Mouse (Mus musculus) intestine, embryonic 15.5 days (tissue): ENCODE measurements around the gene Syp. TPM values are rescaled to one million over a fixed set of nuclear protein-coding genes. Genes with fewer than 3 reads are reported as not detected.

Experiments used
- ATAC-seq: fragments of 200-750 bp; cut with Nextera tagmentation; 2 replicates; pipeline ENCODE4 v1.8.0; 2017; ENCODE audit warnings: moderate TSS enrichment, moderate library complexity
- H3K27ac ChIP-seq: fragments of 300-500 bp; sonication (generic); 2 replicates; pipeline ENCODE4 v1.5.1; 2015; ENCODE audit warnings: mild to moderate bottlenecking, inconsistent platforms
- H3K27me3 ChIP-seq: fragments of 300-500 bp; sonication (generic); replicated peaks from 2 replicates; pipeline ENCODE4 v1.6.1; 2015; ENCODE audit warnings: inconsistent platforms
- H3K36me3 ChIP-seq: fragments of 300-500 bp; sonication (generic); 2 replicates; pipeline ENCODE4 v1.6.1; 2015; ENCODE audit warnings: inconsistent platforms
- H3K4me1 ChIP-seq: fragments of 300-500 bp; sonication (generic); replicated peaks from 2 replicates; pipeline ENCODE4 v1.6.1; 2015; ENCODE audit warnings: inconsistent platforms
- H3K4me2 ChIP-seq: fragments of 300-500 bp; sonication (generic); replicated peaks from 2 replicates; pipeline ENCODE4 v1.6.1; 2015; ENCODE audit warnings: mild to moderate bottlenecking, inconsistent platforms
- H3K4me3 ChIP-seq: fragments of 300-500 bp; sonication (generic); replicated peaks from 2 replicates; pipeline ENCODE4 v1.5.1; 2015; ENCODE audit warnings: inconsistent platforms
- H3K9ac ChIP-seq: fragments of 300-500 bp; sonication (generic); 2 replicates; pipeline ENCODE4 v1.6.1; 2015; ENCODE audit warnings: inconsistent platforms
- H3K9me3 ChIP-seq: fragments of 300-500 bp; sonication (generic); 2 replicates; pipeline ENCODE4 v1.6.1; 2016; ENCODE audit warnings: inconsistent platforms
- WGBS: fragments of 180-500 bp; shearing (Covaris S2); methylation state at CpG from one replicate; pipeline ENCODE4 v1.1.7; 2015; 5-methylcytosine and 5-hydroxymethylcytosine counted together
- polyA plus RNA-seq: library from polyadenylated mRNA; unstranded; fragments of >200 nt; fragmentation: Nextera tagmentation; extraction: Ambion mirVana; gene quantifications from 2 replicates; pipeline ENCODE4 v1.2.1, GENCODE M21; 2015

Syp gene
- polyA plus RNA-seq, 1 experiment from 2014 or later: 6.5 TPM

- WGBS: 26% methylated on average over 13 of the region's 13 CpGs
- Histone ChIP-seq H3K9me3 (no peaks in the 10 kb centered on the region), H3K27ac (no peak overlapping the region), H3K4me2 (no peak overlapping the region), H3K9ac (no peak overlapping the region), H3K4me3 (no peak overlapping the region), H3K27me3 (0 out of 2 replicates have a peak, but pooled peaks cover 2% of the 10 kb centered on the region), H3K4me1 (no peaks in the 10 kb centered on the region), H3K36me3 (no peaks in the 10 kb centered on the region)
- ATAC-seq: no peak
Measured at GRCm38 (mm10) chrX:7639536-7640325, 1.5 kb downstream of the Syp start.

GRCm38 (mm10) chrX:7640785-7641184, 2.5 kb downstream of the Syp start:
- Histone ChIP-seq H3K27ac (no peak overlapping the region), H3K36me3 (no peaks in the 10 kb centered on the region), H3K4me3 (no peak overlapping the region), H3K4me2 (no peak overlapping the region), H3K9ac (no peak overlapping the region), H3K4me1 (no peaks in the 10 kb centered on the region), H3K9me3 (no peaks in the 10 kb centered on the region), H3K27me3 (0 out of 2 replicates have a peak, but pooled peaks cover 2% of the 10 kb centered on the region)
- no peak for ATAC-seq
- WGBS: 37% methylated on average over 12 of the region's 12 CpGs

DNA sequence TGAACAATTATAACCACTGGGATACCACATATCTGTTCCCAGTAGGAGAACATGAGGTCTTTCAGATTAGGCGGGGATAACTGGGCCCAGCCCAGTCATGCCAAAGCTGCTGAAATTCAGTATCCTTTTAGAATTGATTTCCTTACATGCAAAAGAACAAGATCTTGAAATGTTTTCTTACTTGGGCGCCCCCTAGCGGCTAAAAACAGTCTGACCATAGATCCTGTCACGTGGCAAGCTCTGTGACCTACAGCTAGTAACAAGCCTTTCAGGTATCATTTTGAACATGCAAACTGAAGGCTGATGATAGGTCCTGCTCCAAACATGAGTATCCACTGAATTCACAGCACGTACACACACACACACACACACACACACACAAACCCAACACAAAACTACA, 7.1 kb downstream of the Syp start:
- H3K4me1 ChIP-seq: no peaks in the 10 kb centered on the region
- no peak for ATAC-seq
- no peak overlapping the region for H3K4me3 ChIP-seq
- H3K36me3 ChIP-seq: no peaks in the 10 kb centered on the region
- H3K4me2 ChIP-seq: no peak overlapping the region
- no peak overlapping the region for H3K9ac ChIP-seq
- WGBS: 12% methylated on average over 5 of the region's 5 CpGs
- H3K27me3 ChIP-seq: 0 out of 2 replicates have a peak, but pooled peaks cover 2% of the 10 kb centered on the region
- no peaks in the 10 kb centered on the region for H3K9me3 ChIP-seq
- H3K27ac ChIP-seq: no peak overlapping the region

DNA sequence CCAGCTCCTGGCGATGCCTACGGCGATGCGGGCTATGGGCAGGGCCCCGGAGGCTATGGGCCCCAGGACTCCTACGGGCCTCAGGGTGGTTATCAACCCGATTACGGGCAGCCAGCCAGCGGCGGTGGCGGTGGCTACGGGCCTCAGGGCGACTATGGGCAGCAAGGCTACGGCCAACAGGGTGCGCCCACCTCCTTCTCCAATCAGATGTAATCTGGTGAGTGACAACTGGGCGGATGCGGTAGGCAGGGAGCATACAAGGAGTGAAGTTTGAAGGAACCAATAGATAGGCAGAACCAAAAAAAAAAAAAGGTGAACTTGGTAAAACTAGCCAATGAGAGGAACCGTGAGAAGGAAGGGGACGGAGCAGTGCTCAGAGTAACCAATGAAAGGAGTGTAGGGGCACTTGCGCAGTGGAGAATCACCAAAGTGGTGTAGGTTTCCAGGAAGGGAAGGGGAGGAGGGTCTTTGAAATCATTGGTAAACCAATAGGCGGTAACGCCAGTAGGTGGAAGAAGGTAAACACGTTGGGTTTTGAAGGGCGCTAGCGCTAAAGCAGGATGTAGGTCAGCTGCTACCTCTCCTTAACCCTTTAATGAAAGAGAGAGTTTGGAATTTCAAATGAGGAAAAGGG, 10.5 kb downstream of the Syp start:
- Histone ChIP-seq H3K9me3 (no peaks in the 10 kb centered on the region), H3K4me3 (peak overlapping the region; percentile 49), H3K27ac (peak overlapping the region; percentile 77; the same call in 1 of the 2 replicates), H3K4me2 (peak overlapping the region; percentile 70), H3K27me3 (no peaks in the 10 kb centered on the region), H3K36me3 (no peaks in the 10 kb centered on the region), H3K4me1 (no peaks in the 10 kb centered on the region), H3K9ac (peak overlapping the region; percentile 61)
- WGBS: 25% methylated on average over 25 of the region's 25 CpGs
- peak; percentile 98 for ATAC-seq

- Histone ChIP-seq H3K4me3 (peak within 1 kb of the TSS; percentile 52), H3K4me1 (no peaks in the 10 kb centered on the region), H3K9me3 (no peaks in the 10 kb centered on the region), H3K27ac (peak within 1 kb of the TSS; percentile 66), H3K4me2 (peak within 1 kb of the TSS; percentile 59), H3K27me3 (no peaks in the 10 kb centered on the region), H3K36me3 (no peaks in the 10 kb centered on the region), H3K9ac (peak within 1 kb of the TSS; percentile 62)
- WGBS: 12% methylated on average over 26 of the region's 26 CpGs
- ATAC-seq: peak; percentile 64
Measured at GRCm38 (mm10) chrX:7657221-7657639, 19.0 kb downstream of the Syp start, which contains the start of gene Prickle3. Prickle3 (plus strand) TSS chrX:7657260.

GRCm38 (mm10) chrX:7658031-7658784, 19.9 kb downstream of the Syp start:
- no peaks in the 10 kb centered on the region for H3K4me1 ChIP-seq
- 19% methylated on average over 15 of the region's 15 CpGs for WGBS
- H3K4me3 ChIP-seq: peak overlapping the region; percentile 52
- no peaks in the 10 kb centered on the region for H3K36me3 ChIP-seq
- no peaks in the 10 kb centered on the region for H3K9me3 ChIP-seq
- H3K4me2 ChIP-seq: peak overlapping the region; percentile 59
- H3K27me3 ChIP-seq: no peaks in the 10 kb centered on the region
- peak overlapping the region; percentile 66 for H3K27ac ChIP-seq
- ATAC-seq: peak; percentile 89
- H3K9ac ChIP-seq: peak overlapping the region; percentile 28; the same call in 1 of the 2 replicates

DNA sequence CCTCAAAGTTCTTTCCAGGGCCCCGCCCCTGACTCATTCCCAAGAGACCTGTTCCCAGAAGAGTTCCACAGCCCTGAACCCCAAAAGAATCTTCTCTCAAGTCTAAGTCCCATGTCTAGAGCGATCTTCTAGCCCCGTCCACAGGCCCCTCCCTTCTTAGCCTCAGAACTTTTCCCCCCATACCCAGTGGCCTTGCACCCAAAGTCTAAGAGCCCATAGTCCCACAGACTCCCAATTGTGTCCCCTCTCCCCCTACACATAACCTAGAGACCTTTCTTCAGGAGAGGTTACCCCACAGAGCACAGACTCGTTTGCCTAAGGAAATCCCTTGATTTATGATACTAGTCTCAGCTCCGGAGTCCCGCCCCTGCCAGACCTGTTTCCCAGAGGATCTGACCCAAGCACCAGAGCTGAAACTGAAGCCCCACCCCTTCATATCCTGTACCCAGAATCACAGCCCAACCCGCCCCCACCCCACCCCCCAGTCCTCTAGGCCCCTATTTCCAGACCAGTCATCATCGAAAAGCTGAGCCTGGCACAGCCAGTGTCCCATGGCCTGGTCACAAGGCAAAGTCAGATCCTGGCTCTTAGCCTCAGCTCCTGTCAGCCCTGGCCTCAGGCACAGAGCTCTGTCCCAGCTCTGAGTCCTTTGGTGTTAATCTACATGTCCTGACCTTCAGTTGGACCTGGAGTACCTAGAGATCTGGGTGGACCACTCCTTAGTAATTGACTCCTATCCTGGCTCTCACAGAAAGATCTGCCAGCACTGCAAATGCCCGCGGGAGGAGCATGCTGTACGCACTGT, 20.7 kb downstream of the Syp start:
- Histone ChIP-seq H3K4me3 (peak overlapping the region; percentile 52; the same call in 1 of the 2 replicates), H3K9ac (no peak overlapping the region; the same call in 1 of the 2 replicates), H3K36me3 (no peaks in the 10 kb centered on the region), H3K9me3 (no peaks in the 10 kb centered on the region), H3K27me3 (no peaks in the 10 kb centered on the region), H3K27ac (peak overlapping the region; percentile 66), H3K4me2 (peak overlapping the region; percentile 59), H3K4me1 (no peaks in the 10 kb centered on the region)
- ATAC-seq: peak; percentile 68
- WGBS: 37% methylated on average over 11 of the region's 11 CpGs

DNA sequence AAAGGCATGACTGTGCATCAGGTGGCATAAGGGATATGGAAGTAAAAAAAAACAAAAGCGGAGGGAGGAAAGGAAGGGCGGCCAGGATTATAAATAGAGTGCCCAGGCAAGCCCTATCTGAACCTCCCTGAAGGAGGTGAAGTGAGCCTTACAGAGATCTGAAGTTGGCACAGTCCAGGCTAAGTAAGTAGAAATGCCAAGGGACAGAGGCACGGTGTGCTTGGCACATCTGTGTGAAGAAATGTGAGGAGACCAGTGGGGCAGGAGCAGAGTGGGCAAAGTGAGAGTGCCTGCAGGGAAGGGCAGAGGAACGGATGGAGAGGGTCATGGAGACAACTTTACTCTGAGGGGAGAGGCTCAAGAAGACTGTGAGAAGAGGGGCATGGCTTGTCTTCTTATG, 22.8 kb downstream of the Syp start:
- Histone ChIP-seq H3K36me3 (no peaks in the 10 kb centered on the region), H3K27me3 (no peaks in the 10 kb centered on the region), H3K4me3 (no peak overlapping the region), H3K9me3 (no peaks in the 10 kb centered on the region), H3K4me2 (no peak overlapping the region), H3K27ac (no peak overlapping the region), H3K4me1 (no peaks in the 10 kb centered on the region), H3K9ac (no peak overlapping the region)
- WGBS: 85% methylated on average over 4 of the region's 4 CpGs
- no peak for ATAC-seq

GRCm38 (mm10) chrX:7662936-7663335, 24.7 kb downstream of the Syp start:
- no peak overlapping the region for H3K27ac ChIP-seq
- 87% methylated on average over 3 of the region's 3 CpGs for whole genome bisulfite sequencing
- H3K4me3 ChIP-seq: no peak overlapping the region
- no peak overlapping the region for H3K9ac ChIP-seq
- H3K4me2 ChIP-seq: no peak overlapping the region
- no peaks in the 10 kb centered on the region for H3K36me3 ChIP-seq
- ATAC-seq: no peak
- H3K27me3 ChIP-seq: no peaks in the 10 kb centered on the region
- H3K4me1 ChIP-seq: no peaks in the 10 kb centered on the region
- H3K9me3 ChIP-seq: no peaks in the 10 kb centered on the region

DNA sequence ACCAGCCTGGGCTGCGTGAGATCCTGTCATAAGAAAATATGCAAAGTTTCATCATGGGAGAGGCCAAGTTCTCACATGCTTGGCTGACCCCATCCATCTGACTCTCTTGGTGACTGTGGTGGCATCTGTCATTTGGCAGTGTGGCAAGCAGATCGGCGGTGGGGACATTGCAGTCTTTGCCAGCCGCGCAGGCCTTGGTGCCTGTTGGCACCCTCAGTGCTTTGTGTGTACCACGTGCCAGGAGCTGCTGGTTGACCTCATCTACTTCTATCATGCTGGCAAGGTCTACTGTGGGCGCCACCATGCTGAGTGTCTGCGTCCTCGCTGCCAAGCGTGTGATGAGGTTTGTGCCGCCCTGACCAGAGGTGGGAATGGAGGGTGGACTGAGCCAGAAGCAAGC, 26.5 kb downstream of the Syp start:
- ATAC-seq: no peak
- Histone ChIP-seq H3K4me1 (no peaks in the 10 kb centered on the region), H3K36me3 (no peaks in the 10 kb centered on the region), H3K9me3 (no peaks in the 10 kb centered on the region), H3K27me3 (no peaks in the 10 kb centered on the region), H3K4me2 (no peak overlapping the region), H3K27ac (no peak overlapping the region), H3K4me3 (no peak overlapping the region), H3K9ac (no peak overlapping the region)
- 88% methylated on average over 11 of the region's 11 CpGs for WGBS

GRCm38 (mm10) chrX:7665739-7666502, 27.6 kb downstream of the Syp start:
- H3K4me2 ChIP-seq: no peak overlapping the region
- H3K4me3 ChIP-seq: no peak overlapping the region
- no peak overlapping the region for H3K9ac ChIP-seq
- ATAC-seq: no peak
- no peak overlapping the region for H3K27ac ChIP-seq
- no peaks in the 10 kb centered on the region for H3K9me3 ChIP-seq
- no peaks in the 10 kb centered on the region for H3K36me3 ChIP-seq
- H3K27me3 ChIP-seq: no peaks in the 10 kb centered on the region
- H3K4me1 ChIP-seq: no peaks in the 10 kb centered on the region
- WGBS: 68% methylated on average over 21 of the region's 21 CpGs
